Mouse (Mus musculus) midbrain, postnatal 0 days (tissue): ENCODE data around the gene Rhox1. TPM values are rescaled to one million over a fixed set of nuclear protein-coding genes. Genes with fewer than 3 reads are reported as not detected.
"Not testable (repeated sequence)": the region's sequence is repeated elsewhere in the genome, so short reads cannot be mapped to it uniquely, and the experiment has no call there.

ENCODE experiments used
- ATAC-seq: fragments of 200-750 bp; cut with Nextera tagmentation; 2 replicates; pipeline ENCODE4 v1.8.0; 2017; ENCODE audit warnings: moderate number of reproducible peaks, mild to moderate bottlenecking, moderate TSS enrichment, moderate library complexity; ENCODE audit not compliant: low FRiP score
- DNase-seq: peaks from one replicate; pipeline ENCODE4 v3.0.0-alpha.2; 2015; ENCODE audit warnings: low spot score
- H3K27ac ChIP-seq: fragments of 300-500 bp; sonication (generic); 2 replicates; pipeline ENCODE4 v1.5.1; 2014; ENCODE audit warnings: low read depth, mild to moderate bottlenecking, low read length, mixed read lengths
- H3K27me3 ChIP-seq: fragments of 300-500 bp; sonication (generic); 2 replicates; pipeline ENCODE4 v1.6.1; 2014; ENCODE audit warnings: low read length, control low read depth, mixed read lengths; ENCODE audit not compliant: insufficient read depth
- H3K36me3 ChIP-seq: fragments of 300-500 bp; sonication (generic); 2 replicates; pipeline ENCODE4 v1.6.1; 2014; ENCODE audit warnings: low read length, control low read depth, mixed read lengths; ENCODE audit not compliant: insufficient read depth
- H3K4me1 ChIP-seq: fragments of 300-500 bp; sonication (generic); 2 replicates; pipeline ENCODE4 v1.6.1; 2014; ENCODE audit warnings: mild to moderate bottlenecking, control low read depth, antibody characterized with exemption, low read length, mixed read lengths; ENCODE audit not compliant: insufficient read depth
- H3K4me2 ChIP-seq: fragments of 300-500 bp; sonication (generic); 2 replicates; pipeline ENCODE4 v1.6.1; 2014; ENCODE audit warnings: low read depth, mild to moderate bottlenecking, low read length, mixed read lengths; ENCODE audit not compliant: poor library complexity, severe bottlenecking
- H3K4me3 ChIP-seq: fragments of 300-500 bp; sonication (generic); 2 replicates; pipeline ENCODE4 v1.5.1; 2014; ENCODE audit warnings: low read depth, mild to moderate bottlenecking, low read length, moderate library complexity
- H3K9ac ChIP-seq: fragments of 300-500 bp; sonication (generic); replicated peaks from 2 replicates; pipeline ENCODE4 v1.6.1; 2014; ENCODE audit warnings: mild to moderate bottlenecking, low read length, moderate library complexity, mixed read lengths; ENCODE audit not compliant: poor library complexity, severe bottlenecking
- H3K9me3 ChIP-seq: fragments of 300-500 bp; sonication (generic); 2 replicates; pipeline ENCODE4 v1.6.1; 2016; ENCODE audit warnings: low read length, control low read depth
- CTCF ChIP-seq: IDR thresholded peaks from 2 replicates; pipeline ENCODE4 v1.5.1; 2016; ENCODE audit warnings: antibody characterized with exemption, mild to moderate bottlenecking
- WGBS: fragments of 180-500 bp; shearing (Covaris S2); extraction: QIAGEN DNeasy Blood & Tissue Kit; methylation state at CpG from one replicate; pipeline ENCODE4 v1.1.7; 2014; 5-methylcytosine and 5-hydroxymethylcytosine counted together
- polyA plus RNA-seq: library from polyadenylated mRNA; unstranded; fragments of >200 nt; fragmentation: Nextera tagmentation; extraction: Ambion mirVana; gene quantifications from 2 replicates; pipeline ENCODE4 v1.2.1, GENCODE M21; 2015
- total RNA-seq: library from RNA; depleted of rRNA; stranded (reverse); fragments of >200 nt; gene quantifications from 2 replicates; pipeline ENCODE4 v1.2.3, GENCODE M21; 2014; rRNA removed

Gene Rhox1
- total and polyA plus RNA-seq, 2 experiments from 2014 or later = not detected

DNA sequence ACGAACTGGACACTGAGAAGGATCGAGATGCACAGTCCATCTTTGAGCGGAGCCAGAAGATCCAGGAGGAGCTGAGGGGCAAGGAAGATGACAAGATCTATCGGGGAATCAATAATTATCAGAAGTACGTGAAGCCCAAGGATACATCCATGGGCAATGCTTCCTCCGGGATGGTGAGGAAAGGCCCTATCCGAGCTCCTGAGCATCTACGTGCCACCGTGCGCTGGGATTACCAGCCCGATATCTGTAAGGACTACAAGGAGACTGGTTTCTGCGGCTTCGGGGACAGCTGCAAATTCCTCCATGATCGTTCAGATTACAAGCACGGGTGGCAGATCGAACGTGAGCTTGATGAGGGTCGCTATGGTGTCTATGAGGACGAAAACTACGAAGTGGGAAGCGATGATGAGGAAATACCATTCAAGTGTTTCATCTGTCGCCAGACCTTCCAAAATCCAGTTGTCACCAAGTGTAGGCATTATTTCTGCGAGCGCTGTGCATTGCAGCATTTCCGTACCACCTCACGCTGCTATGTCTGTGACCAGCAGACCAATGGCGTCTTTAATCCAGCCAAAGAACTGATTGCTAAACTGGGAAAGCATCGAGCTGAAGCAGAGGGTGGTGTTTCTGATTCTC, 30.2 kb downstream of the Rhox1 start:
- H3K36me3 ChIP-seq = no peaks in the 10 kb centered on the region
- 26% methylated on average over 28 of the region's 28 CpGs for WGBS
- H3K4me1 ChIP-seq = no peaks in the 10 kb centered on the region
- no peak for TF ChIP-seq CTCF
- H3K9me3 ChIP-seq = no peaks in the 10 kb centered on the region
- DNase-seq = peak; percentile 11
- peak; percentile 25 for ATAC-seq
- peak overlapping the region; percentile 60 for H3K9ac ChIP-seq
- no peaks in the 10 kb centered on the region for H3K27me3 ChIP-seq
- H3K4me3 ChIP-seq = peak overlapping the region; percentile 43
- peak overlapping the region; percentile 51 for H3K4me2 ChIP-seq
- H3K27ac ChIP-seq = peak overlapping the region; percentile 73

DNA sequence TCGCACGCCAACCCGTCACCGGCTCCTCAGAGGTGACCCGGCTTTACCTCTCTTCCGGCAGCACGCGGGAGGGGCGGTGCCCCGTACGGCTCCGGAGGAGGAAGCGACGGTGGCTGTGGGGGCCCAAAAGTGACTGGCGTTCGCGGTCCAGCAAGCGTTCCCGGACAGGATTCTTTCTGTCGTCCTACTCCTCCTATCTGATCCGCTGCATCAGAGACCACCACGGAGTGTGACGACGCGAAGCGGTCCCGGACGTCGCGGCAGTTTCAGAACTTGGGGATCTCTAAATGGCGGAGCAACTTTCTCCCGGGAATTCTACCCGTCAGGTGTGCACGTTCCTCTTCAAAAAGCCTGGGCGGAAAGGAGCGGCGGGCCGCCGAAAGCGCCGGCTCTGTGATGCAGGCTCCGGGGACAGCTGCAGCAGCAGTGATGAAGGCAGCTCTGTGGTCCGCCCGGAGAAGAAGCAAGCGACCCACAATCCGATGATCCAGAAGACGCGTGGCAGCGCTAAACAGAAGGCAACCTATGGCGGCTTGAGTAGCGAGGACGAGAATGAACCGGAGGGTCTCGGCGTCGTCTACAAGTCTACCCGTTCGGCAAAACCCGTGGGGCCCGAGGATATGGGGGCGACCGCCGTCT, 30.8 kb downstream of the Rhox1 start, which contains the start of the genes Ndufa1 and Rnf113a1:
Ndufa1 (minus strand) TSS at position 59 of the 639 bp plus-strand sequence.
Rnf113a1 (plus strand) TSS at position 141 of the 639 bp plus-strand sequence.
- Histone ChIP-seq H3K27ac (peak within 1 kb of the TSS; percentile 73), H3K9ac (peak within 1 kb of the TSS; percentile 60), H3K36me3 (no peaks in the 10 kb centered on the region), H3K4me3 (peak within 1 kb of the TSS; percentile 43), H3K4me1 (no peaks in the 10 kb centered on the region), H3K27me3 (no peaks in the 10 kb centered on the region), H3K9me3 (no peaks in the 10 kb centered on the region), H3K4me2 (peak within 1 kb of the TSS; percentile 51)
- ATAC-seq (peak; percentile 91), DNase-seq (peak; percentile 83)
- TF ChIP-seq CTCF = no peak
- 28% methylated on average over 62 of the region's 63 CpGs for WGBS

DNA sequence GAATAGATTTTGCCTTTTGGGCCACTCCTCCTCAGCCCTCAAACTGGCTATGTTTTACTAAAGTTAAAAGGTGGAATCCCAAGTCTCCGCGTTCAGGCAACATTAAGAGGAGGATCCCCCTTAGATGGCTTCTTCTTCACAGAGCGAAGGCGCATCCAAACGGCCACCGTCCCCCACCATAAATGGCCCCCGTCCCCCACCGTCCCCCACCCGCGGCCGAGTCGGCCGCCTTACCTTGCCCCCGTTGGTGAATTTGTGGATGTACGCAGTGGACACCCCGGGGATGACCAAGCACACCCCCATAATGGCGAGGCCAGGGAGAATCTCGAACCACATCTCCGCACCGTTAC, 31.3 kb downstream of the Rhox1 start:
- Histone ChIP-seq H3K9me3 (no peaks in the 10 kb centered on the region), H3K9ac (peak overlapping the region; percentile 60), H3K4me2 (peak overlapping the region; percentile 51), H3K4me3 (peak overlapping the region; percentile 43), H3K36me3 (no peaks in the 10 kb centered on the region), H3K27me3 (no peaks in the 10 kb centered on the region), H3K27ac (peak overlapping the region; percentile 73), H3K4me1 (no peaks in the 10 kb centered on the region)
- no peak for TF ChIP-seq CTCF
- DNase-seq = no peak
- peak; percentile 75 for ATAC-seq
- 26% methylated on average over 20 of the region's 20 CpGs for WGBS

DNA sequence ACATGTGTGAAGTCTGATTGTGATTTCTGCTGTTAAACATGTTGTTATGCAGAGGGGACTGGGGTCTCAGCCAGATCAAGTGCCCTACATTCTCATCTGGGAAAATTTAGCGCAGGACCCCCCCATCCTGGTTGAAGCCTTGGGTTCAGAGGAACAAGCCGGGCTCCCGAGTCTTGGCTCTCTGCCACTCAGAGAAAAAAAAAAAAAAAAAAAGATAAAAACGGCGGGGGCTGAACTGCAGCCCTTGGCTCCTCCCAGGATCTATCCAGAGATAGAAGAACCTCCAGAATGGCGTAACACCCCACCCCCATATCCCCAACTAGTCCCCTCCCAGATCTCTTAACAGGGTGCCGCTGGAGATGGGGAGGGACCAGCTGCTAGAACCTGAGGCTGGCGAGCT, 37.7 kb downstream of the Rhox1 start:
- not testable (repeated sequence) for DNase-seq, H3K27me3 ChIP-seq, H3K27ac ChIP-seq, ATAC-seq, H3K4me2 ChIP-seq, H3K4me3 ChIP-seq, H3K4me1 ChIP-seq, H3K36me3 ChIP-seq, H3K9me3 ChIP-seq, H3K9ac ChIP-seq
- WGBS = 74% methylated on average over 6 of the region's 8 CpGs

GRCm38 (mm10) chrX:37168742-37169141, 53.3 kb downstream of the Rhox1 start, which contains the start of gene Akap14:
Gene Akap14, minus strand, starts transcription at chrX:37168842.
- H3K4me1 ChIP-seq = no peaks in the 10 kb centered on the region
- no peak within 1 kb of the TSS for H3K4me2 ChIP-seq
- TF ChIP-seq CTCF = no peak
- no peaks in the 10 kb centered on the region for H3K27me3 ChIP-seq
- no peak within 1 kb of the TSS for H3K4me3 ChIP-seq
- H3K36me3 ChIP-seq = no peaks in the 10 kb centered on the region
- WGBS = 44% methylated on average over 5 of the region's 5 CpGs
- ATAC-seq (no peak), DNase-seq (no peak)
- no peak within 1 kb of the TSS for H3K27ac ChIP-seq
- no peaks in the 10 kb centered on the region for H3K9me3 ChIP-seq
- H3K9ac ChIP-seq = no peak within 1 kb of the TSS

GRCm38 (mm10) chrX:37167085-37167484, 55.0 kb downstream of the Rhox1 start:
- DNase-seq = peak; percentile 54
- H3K9ac ChIP-seq = no peak overlapping the region
- no peaks in the 10 kb centered on the region for H3K4me1 ChIP-seq
- no peaks in the 10 kb centered on the region for H3K36me3 ChIP-seq
- H3K27me3 ChIP-seq = no peaks in the 10 kb centered on the region
- H3K27ac ChIP-seq = no peak overlapping the region
- TF ChIP-seq CTCF = peak; percentile 73
- H3K9me3 ChIP-seq = no peaks in the 10 kb centered on the region
- H3K4me2 ChIP-seq = no peak overlapping the region
- H3K4me3 ChIP-seq = no peak overlapping the region
- 31% methylated on average over 3 of the region's 3 CpGs for WGBS
- no peak for ATAC-seq

Other genes starting within 250 kb of the Rhox1 start
- gene Sept6, start 230.5 kb downstream of the Rhox1 start, total RNA-seq = 81.4 and 137 TPM in 2 replicates
- 65.1 and 66.2 TPM in 2 replicates for gene Sept6, start 230.5 kb downstream of the Rhox1 start, polyA plus RNA-seq
- gene Sowahd, start 173.4 kb downstream of the Rhox1 start, total RNA-seq = not detected in 2 replicates
- 0.16 TPM in 1 of 2 replicates, not detected in the other for gene Sowahd, start 173.4 kb downstream of the Rhox1 start, polyA plus RNA-seq
- gene Rpl39, start 136.9 kb downstream of the Rhox1 start, total RNA-seq = 128 TPM in 2 replicates
- gene Rpl39, start 136.9 kb downstream of the Rhox1 start, polyA plus RNA-seq = 305 and 335 TPM in 2 replicates
- 11.0 and 15.1 TPM in 2 replicates for gene Upf3b, start 111.9 kb downstream of the Rhox1 start, total RNA-seq
- 21.6 and 27.2 TPM in 2 replicates for gene Upf3b, start 111.9 kb downstream of the Rhox1 start, polyA plus RNA-seq
- 28.2 and 31.8 TPM in 2 replicates for gene Nkap, start 95.5 kb downstream of the Rhox1 start, total RNA-seq
- gene Nkap, start 95.5 kb downstream of the Rhox1 start, polyA plus RNA-seq = 24.4 and 31.8 TPM in 2 replicates
- gene Akap14, start 53.4 kb downstream of the Rhox1 start, total RNA-seq = 0.27 TPM in 1 of 2 replicates, not detected in the other
- gene Akap14, start 53.4 kb downstream of the Rhox1 start, polyA plus RNA-seq = 0.54 and 0.56 TPM in 2 replicates
- 157 and 172 TPM in 2 replicates for gene Ndufa1, start 31.1 kb downstream of the Rhox1 start, total RNA-seq
- gene Ndufa1, start 31.1 kb downstream of the Rhox1 start, polyA plus RNA-seq = 756 and 819 TPM in 2 replicates
- gene Rnf113a1, start 31.0 kb downstream of the Rhox1 start, total RNA-seq = 9.3 and 9.7 TPM in 2 replicates
- gene Rnf113a1, start 31.0 kb downstream of the Rhox1 start, polyA plus RNA-seq = 26.8 and 30.2 TPM in 2 replicates
- not detected in 2 replicates for gene Gm9, start 11.2 kb downstream of the Rhox1 start, total RNA-seq
- gene Gm9, start 11.2 kb downstream of the Rhox1 start, polyA plus RNA-seq = not detected in 2 replicates
- not detected in 2 replicates for gene Rhox2a, start 22.7 kb upstream of the Rhox1 start, total RNA-seq
- 0.20 TPM in 1 of 2 replicates, not detected in the other for gene Rhox2a, start 22.7 kb upstream of the Rhox1 start, polyA plus RNA-seq
- not detected in 2 replicates for gene Rhox3a, start 27.7 kb upstream of the Rhox1 start, total RNA-seq
- not detected in 2 replicates for gene Rhox3a, start 27.7 kb upstream of the Rhox1 start, polyA plus RNA-seq
- not detected in 2 replicates for gene Rhox4a, start 43.1 kb upstream of the Rhox1 start, total RNA-seq
- gene Rhox4a, start 43.1 kb upstream of the Rhox1 start, polyA plus RNA-seq = not detected in 2 replicates
- not detected in 2 replicates for gene Rhox3a2, start 157.8 kb upstream of the Rhox1 start, total RNA-seq
- gene Rhox3a2, start 157.8 kb upstream of the Rhox1 start, polyA plus RNA-seq = not detected in 2 replicates
- not detected in 2 replicates for gene Rhox4a2, start 168.6 kb upstream of the Rhox1 start, total RNA-seq
- not detected in 2 replicates for gene Rhox4a2, start 168.6 kb upstream of the Rhox1 start, polyA plus RNA-seq
- not detected in 2 replicates for gene Rhox2b, start 189.8 kb upstream of the Rhox1 start, total RNA-seq
- not detected in 2 replicates for gene Rhox2b, start 189.8 kb upstream of the Rhox1 start, polyA plus RNA-seq
- not detected in 2 replicates for gene Rhox4b, start 210.2 kb upstream of the Rhox1 start, total RNA-seq
- not detected in 2 replicates for gene Rhox4b, start 210.2 kb upstream of the Rhox1 start, polyA plus RNA-seq
- gene Rhox2c, start 231.4 kb upstream of the Rhox1 start, total RNA-seq = not detected in 2 replicates
- gene Rhox2c, start 231.4 kb upstream of the Rhox1 start, polyA plus RNA-seq = not detected in 2 replicates
- gene Rhox3c, start 236.3 kb upstream of the Rhox1 start, total RNA-seq = not detected in 2 replicates
- gene Rhox3c, start 236.3 kb upstream of the Rhox1 start, polyA plus RNA-seq = not detected in 2 replicates